Mouse (Mus musculus): ENCODE results near the gene Basp1. TPM values are rescaled to one million over a fixed set of nuclear protein-coding genes. Genes with fewer than 3 reads are reported as not detected.

Basp1 gene
- total and polyA plus RNA-seq, 2 experiments from 2014 or later, result 513 to 1,218 TPM

DNA sequence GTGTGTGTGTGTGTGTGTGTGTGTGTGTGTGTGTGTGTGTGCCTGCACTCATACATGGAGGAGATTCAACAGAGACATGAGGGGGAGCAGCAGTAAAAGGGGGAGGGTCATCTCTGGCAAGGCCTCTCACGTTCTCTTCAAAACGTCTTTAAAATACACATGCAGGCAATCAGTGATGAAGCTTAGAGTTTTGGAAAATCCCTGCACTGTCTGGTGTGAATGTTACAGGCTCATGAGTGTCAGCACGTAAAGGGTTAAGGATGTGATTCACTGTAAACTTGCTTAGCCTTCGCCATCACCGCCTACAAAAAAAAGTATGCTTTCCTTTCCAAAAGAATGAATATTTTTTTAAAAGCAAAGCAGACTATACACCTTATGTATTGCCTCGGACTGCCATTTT lies 2.8 kb upstream of the Basp1 start:
- DNase-seq (peak; percentile 64), ATAC-seq (no peak)
- H3K4me3 ChIP-seq (ENCODE audit: low read depth, low read length), result peak overlapping the region; percentile 84
- no peaks in the 10 kb centered on the region for H3K27me3 ChIP-seq (ENCODE audit: insufficient read depth, low read length)
- H3K9me3 ChIP-seq (ENCODE audit: low read length), result no peaks in the 10 kb centered on the region
- WGBS, result 24% methylated on average over 6 of the region's 6 CpGs
- H3K4me1 ChIP-seq (ENCODE audit: insufficient read depth), result 0 out of 2 replicates have a peak, but pooled peaks cover 4% of the 10 kb centered on the region
- 0 out of 2 replicates have a peak, but pooled peaks cover 5% of the 10 kb centered on the region for H3K36me3 ChIP-seq (ENCODE audit: insufficient read depth)
- peak overlapping the region; percentile 100 for H3K9ac ChIP-seq
- no peak for TF ChIP-seq CTCF (IDR thresholded peaks at IDR 0.05; ENCODE audit: low read depth)
- H3K4me2 ChIP-seq (ENCODE audit: low read depth), result peak overlapping the region; percentile 64
- H3K27ac ChIP-seq (ENCODE audit: low read depth, low read length), result peak overlapping the region; percentile 73

DNA sequence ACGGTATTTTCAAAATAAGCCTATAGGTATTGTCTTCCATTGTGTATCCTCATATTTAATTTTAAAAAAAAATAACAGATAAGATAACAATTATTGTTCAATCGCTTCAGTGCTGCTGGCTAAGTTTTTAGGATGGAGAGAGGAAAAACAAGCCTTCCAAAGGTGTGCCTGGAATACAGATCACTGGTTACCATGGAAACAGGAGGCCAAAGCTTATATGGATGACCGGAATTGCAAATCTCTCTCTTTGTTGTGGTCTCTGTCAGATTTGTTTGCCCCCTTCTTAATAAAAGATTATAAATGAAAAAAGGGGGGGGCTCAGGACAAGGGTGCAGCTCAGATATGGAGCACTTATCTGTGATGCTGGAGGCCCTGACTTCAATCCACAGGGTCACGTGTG lies 2.4 kb upstream of the Basp1 start:
- peak overlapping the region; percentile 73 for H3K27ac ChIP-seq (ENCODE audit: low read depth, low read length)
- TF ChIP-seq CTCF (IDR thresholded peaks at IDR 0.05; ENCODE audit: low read depth), result no peak
- ATAC-seq, result no peak
- H3K9me3 ChIP-seq (ENCODE audit: low read length), result no peaks in the 10 kb centered on the region
- peak overlapping the region; percentile 100 for H3K9ac ChIP-seq
- H3K4me1 ChIP-seq (ENCODE audit: insufficient read depth), result 0 out of 2 replicates have a peak, but pooled peaks cover 4% of the 10 kb centered on the region
- H3K4me2 ChIP-seq (ENCODE audit: low read depth), result peak overlapping the region; percentile 64
- H3K36me3 ChIP-seq (ENCODE audit: insufficient read depth), result 0 out of 2 replicates have a peak, but pooled peaks cover 1% of the 10 kb centered on the region
- H3K4me3 ChIP-seq (ENCODE audit: low read depth, low read length), result peak overlapping the region; percentile 84
- H3K27me3 ChIP-seq (ENCODE audit: insufficient read depth, low read length), result no peaks in the 10 kb centered on the region
- WGBS, result 20% methylated on average over 4 of the region's 4 CpGs
- no peak for DNase-seq

DNA sequence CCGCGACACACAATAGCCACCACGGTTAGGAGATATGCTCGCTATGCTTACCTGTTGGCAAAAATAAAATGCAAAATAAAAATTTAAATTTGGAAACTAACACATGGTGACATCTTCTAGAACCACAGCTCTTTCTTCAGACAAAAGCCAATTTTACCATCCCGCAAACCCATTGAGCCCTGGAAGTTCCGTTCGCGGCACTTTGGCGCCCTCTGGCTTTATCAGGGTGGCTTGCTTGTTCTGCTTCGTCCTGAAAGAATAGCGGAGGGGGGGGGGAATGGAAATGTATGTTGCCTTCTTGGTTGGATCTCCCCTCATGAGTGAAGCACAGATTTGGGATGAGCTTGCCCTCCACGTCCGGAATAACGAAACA lies 1.2 kb upstream of the Basp1 start:
- WGBS, result 0% methylated on average over 14 of the region's 14 CpGs
- H3K9ac ChIP-seq, result peak overlapping the region; percentile 100

DNA sequence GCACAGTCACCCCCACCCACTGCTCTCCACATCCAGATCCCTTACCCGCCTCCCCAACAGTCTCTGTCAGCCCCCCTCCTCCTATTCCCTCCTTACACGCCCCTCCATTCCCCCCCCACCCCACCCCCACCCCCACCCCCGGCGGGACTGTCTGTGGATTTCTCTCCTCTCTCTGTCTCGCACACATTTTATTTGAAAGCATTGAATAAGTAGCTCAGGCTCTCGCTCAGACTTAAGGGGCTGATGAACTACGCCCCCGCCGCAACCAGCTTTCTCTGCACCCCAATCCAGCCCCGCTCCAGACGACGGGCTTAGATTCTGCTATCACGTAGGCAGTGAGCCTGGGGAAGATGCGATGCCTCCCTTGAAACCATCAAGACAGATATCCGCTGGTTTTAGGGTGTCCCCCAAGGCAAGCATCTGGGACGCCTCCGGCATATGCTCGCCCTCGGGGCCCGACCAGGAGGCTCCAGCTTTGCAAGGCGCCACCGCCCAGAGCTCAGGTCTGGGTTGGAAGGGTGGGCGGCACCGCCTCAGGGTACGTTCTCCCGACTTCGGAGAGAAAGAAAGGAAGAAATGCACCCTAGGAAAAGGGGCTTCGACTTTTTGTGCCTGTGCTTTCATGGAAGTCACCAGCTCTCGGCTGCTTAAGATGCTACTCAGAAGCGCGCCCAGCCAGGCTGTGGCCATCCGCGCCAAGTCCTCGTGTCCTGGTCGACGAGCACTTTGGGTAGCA lies 615 bp upstream of the Basp1 start:
- Histone ChIP-seq H3K4me3 (ENCODE audit: low read depth, low read length) (peak overlapping the region; percentile 84), H3K9me3 (ENCODE audit: low read length) (no peaks in the 10 kb centered on the region), H3K27me3 (ENCODE audit: insufficient read depth, low read length) (no peaks in the 10 kb centered on the region), H3K27ac (ENCODE audit: low read depth, low read length) (peak overlapping the region; percentile 100), H3K4me2 (ENCODE audit: low read depth) (peak overlapping the region; percentile 64), H3K9ac (peak overlapping the region; percentile 100), H3K36me3 (ENCODE audit: insufficient read depth) (no peaks in the 10 kb centered on the region), H3K4me1 (ENCODE audit: insufficient read depth) (peaks cover 13% of the 10 kb centered on the region)
- peak; percentile 57 for ATAC-seq
- peak; percentile 85 for DNase-seq
- WGBS, result under 1% methylated on average over 35 of the region's 36 CpGs
- TF ChIP-seq CTCF (IDR thresholded peaks at IDR 0.05; ENCODE audit: low read depth), result no peak

More for the DNA sequence above, 1.2 kb upstream of the Basp1 start:
- Histone ChIP-seq H3K4me3 (ENCODE audit: low read depth, low read length) (peak overlapping the region; percentile 84), H3K4me2 (ENCODE audit: low read depth) (peak overlapping the region; percentile 64), H3K36me3 (ENCODE audit: insufficient read depth) (no peaks in the 10 kb centered on the region), H3K27me3 (ENCODE audit: insufficient read depth, low read length) (no peaks in the 10 kb centered on the region), H3K27ac (ENCODE audit: low read depth, low read length) (peak overlapping the region; percentile 100), H3K4me1 (ENCODE audit: insufficient read depth) (peaks cover 8% of the 10 kb centered on the region), H3K9me3 (ENCODE audit: low read length) (no peaks in the 10 kb centered on the region)
- peak; percentile 44 for ATAC-seq
- DNase-seq, result peak; percentile 97
- peak; percentile 92 for TF ChIP-seq CTCF (IDR thresholded peaks at IDR 0.05; ENCODE audit: low read depth)

DNA sequence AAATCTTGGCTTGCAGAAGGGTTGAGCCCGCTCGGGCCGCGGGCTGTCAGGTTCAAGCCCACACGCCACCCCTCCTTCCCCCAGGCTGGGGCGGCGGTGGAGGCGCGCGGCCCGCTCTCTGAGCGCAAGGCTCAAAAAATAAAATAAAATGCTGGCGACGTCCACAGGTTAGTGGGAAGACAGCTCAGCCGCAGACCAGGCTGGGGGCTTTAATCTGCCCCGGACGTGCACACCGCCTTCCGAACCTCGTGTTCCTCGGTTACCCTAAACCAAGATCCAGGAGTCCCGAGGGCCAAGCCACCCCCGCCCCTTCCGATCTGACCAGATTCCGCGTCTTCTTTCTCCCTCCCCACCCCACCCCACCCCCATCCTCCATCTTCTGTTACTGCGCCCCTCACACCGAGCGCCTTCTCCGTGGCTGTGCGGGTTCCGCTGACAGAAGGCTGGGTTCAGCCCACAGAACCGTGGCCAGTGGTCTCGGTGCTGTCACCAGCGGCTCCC lies 753 bp downstream of the Basp1 start:
- Histone ChIP-seq H3K27ac (ENCODE audit: low read depth, low read length) (peak overlapping the region; percentile 100), H3K9ac (peak overlapping the region; percentile 100), H3K27me3 (ENCODE audit: insufficient read depth, low read length) (no peaks in the 10 kb centered on the region), H3K9me3 (ENCODE audit: low read length) (no peaks in the 10 kb centered on the region), H3K4me3 (ENCODE audit: low read depth, low read length) (peak overlapping the region; percentile 84), H3K4me2 (ENCODE audit: low read depth) (peak overlapping the region; percentile 64), H3K36me3 (ENCODE audit: insufficient read depth) (no peaks in the 10 kb centered on the region), H3K4me1 (ENCODE audit: insufficient read depth) (peaks cover 15% of the 10 kb centered on the region)
- DNase-seq, result peak; percentile 68
- no peak for TF ChIP-seq CTCF (IDR thresholded peaks at IDR 0.05; ENCODE audit: low read depth)
- WGBS, result under 1% methylated on average over 35 of the region's 35 CpGs
- ATAC-seq, result peak; percentile 34

DNA sequence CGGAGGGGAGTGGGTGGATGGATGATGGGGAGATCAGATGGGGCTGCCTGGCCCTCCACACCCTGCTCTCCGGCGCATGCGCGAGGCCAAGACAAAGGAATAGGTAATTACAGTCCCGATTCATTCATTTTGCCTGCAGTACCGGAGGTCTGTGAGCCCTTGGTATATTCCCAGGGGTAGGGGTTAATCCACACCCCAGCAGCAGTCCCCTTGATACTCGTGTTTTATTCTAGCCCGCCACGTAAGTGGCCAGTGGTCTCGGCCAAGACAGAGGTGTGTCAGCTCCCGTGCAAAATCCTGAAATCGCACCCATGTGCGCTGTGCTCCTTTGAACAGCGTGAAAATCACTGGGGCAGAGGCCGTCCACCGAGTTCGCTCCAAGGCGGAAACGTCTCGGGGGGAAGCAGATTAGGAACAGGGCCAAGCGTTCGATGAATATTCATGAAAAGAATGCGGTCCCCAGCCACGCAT lies 1.4 kb downstream of the Basp1 start:
- ATAC-seq, result peak; percentile 60
- H3K27me3 ChIP-seq (ENCODE audit: insufficient read depth, low read length), result no peaks in the 10 kb centered on the region
- WGBS, result under 1% methylated on average over 25 of the region's 25 CpGs

DNA sequence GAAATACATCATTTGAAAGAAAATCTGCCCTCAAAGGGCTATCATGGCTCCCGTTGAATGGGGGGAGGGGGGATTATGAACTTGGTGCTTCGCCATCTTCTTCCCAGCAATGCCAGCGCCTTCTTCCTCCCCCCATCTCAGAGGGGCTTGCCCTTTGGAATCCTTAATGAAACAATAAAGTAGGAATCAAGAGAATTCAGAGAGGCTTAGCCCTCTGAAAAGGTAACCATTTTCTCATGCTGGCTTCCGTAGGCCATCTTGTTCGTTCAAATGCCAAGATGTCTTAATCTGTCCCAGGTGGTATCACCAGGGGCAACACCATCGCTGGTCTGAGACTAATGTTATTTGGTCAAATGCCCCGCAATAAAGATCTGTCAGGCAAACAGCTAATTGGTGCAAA lies 2.1 kb downstream of the Basp1 start:
- WGBS, result 5% methylated on average over 7 of the region's 7 CpGs
- H3K4me1 ChIP-seq (ENCODE audit: insufficient read depth), result peaks cover 25% of the 10 kb centered on the region
- H3K4me2 ChIP-seq (ENCODE audit: low read depth), result peak overlapping the region; percentile 64
- peak overlapping the region; percentile 100 for H3K9ac ChIP-seq
- ATAC-seq (no peak), DNase-seq (peak; percentile 73)
- peak overlapping the region; percentile 100 for H3K27ac ChIP-seq (ENCODE audit: low read depth, low read length)
- no peak for TF ChIP-seq CTCF (IDR thresholded peaks at IDR 0.05; ENCODE audit: low read depth)
- H3K9me3 ChIP-seq (ENCODE audit: low read length), result no peaks in the 10 kb centered on the region
- H3K4me3 ChIP-seq (ENCODE audit: low read depth, low read length), result peak overlapping the region; percentile 84
- no peaks in the 10 kb centered on the region for H3K36me3 ChIP-seq (ENCODE audit: insufficient read depth)
- H3K27me3 ChIP-seq (ENCODE audit: insufficient read depth, low read length), result no peaks in the 10 kb centered on the region

More for the DNA sequence above, 1.4 kb downstream of the Basp1 start:
- Histone ChIP-seq H3K36me3 (ENCODE audit: insufficient read depth) (no peaks in the 10 kb centered on the region), H3K9me3 (ENCODE audit: low read length) (no peaks in the 10 kb centered on the region), H3K9ac (peak overlapping the region; percentile 100), H3K27ac (ENCODE audit: low read depth, low read length) (peak overlapping the region; percentile 100), H3K4me2 (ENCODE audit: low read depth) (peak overlapping the region; percentile 64), H3K4me3 (ENCODE audit: low read depth, low read length) (peak overlapping the region; percentile 84), H3K4me1 (ENCODE audit: insufficient read depth) (peaks cover 19% of the 10 kb centered on the region)
- TF ChIP-seq CTCF (IDR thresholded peaks at IDR 0.05; ENCODE audit: low read depth), result no peak
- DNase-seq, result peak; percentile 93
